Mouse (Mus musculus): ENCODE results near the gene Zfp131. TPM values are rescaled to one million over a fixed set of nuclear protein-coding genes. Genes with fewer than 3 reads are reported as not detected.

Gene Zfp131
- polyA plus RNA-seq, 3 experiments from 2014 or later, result 20.9 to 24.2 (median 21.7) TPM

- no peak for ATAC-seq
These were observed 36.1 kb downstream of the Zfp131 start for GRCm38 (mm10) chr13:119754635-119755020.

- ATAC-seq, result no peak
These were observed 36.6 kb downstream of the Zfp131 start for GRCm38 (mm10) chr13:119753859-119754634.

GRCm38 (mm10) chr13:119746930-119747329 is 43.8 kb downstream of the Zfp131 start:
- ATAC-seq, result no peak

GRCm38 (mm10) chr13:119743470-119743869 is 47.2 kb downstream of the Zfp131 start:
- ATAC-seq, result no peak

GRCm38 (mm10) chr13:119742711-119743415 is 47.8 kb downstream of the Zfp131 start:
- ATAC-seq, result no peak

- no peak for ATAC-seq
These were observed 49.1 kb downstream of the Zfp131 start for GRCm38 (mm10) chr13:119741390-119742237.

- ATAC-seq, result no peak
These were observed 59.2 kb downstream of the Zfp131 start for GRCm38 (mm10) chr13:119731448-119731847.

GRCm38 (mm10) chr13:119729406-119729805 is 61.3 kb downstream of the Zfp131 start:
- no peak for ATAC-seq

GRCm38 (mm10) chr13:119727608-119728387 is 62.9 kb downstream of the Zfp131 start:
- ATAC-seq, result no peak

- no peak for ATAC-seq
These were observed 66.1 kb downstream of the Zfp131 start for GRCm38 (mm10) chr13:119724541-119724940.

GRCm38 (mm10) chr13:119723368-119723767 is 67.3 kb downstream of the Zfp131 start:
- no peak for ATAC-seq

- no peak for ATAC-seq
These were observed 68.2 kb downstream of the Zfp131 start for GRCm38 (mm10) chr13:119722447-119722846.

- no peak for ATAC-seq
These were observed 74.6 kb downstream of the Zfp131 start for GRCm38 (mm10) chr13:119716105-119716504.

Other genes starting within 250 kb of the Zfp131 start
- gene Ccl28, start 167.1 kb downstream of the Zfp131 start, polyA plus RNA-seq (2017; shearing (Covaris generic)), result under 1 TPM in 1 of 3 experiments, not detected in 2; 0.20 TPM
- gene Hmgcs1, start 100.5 kb downstream of the Zfp131 start, polyA plus RNA-seq (2017; shearing (Covaris generic)), result 10 to 100 TPM; 33.6 to 46.6 (median 44.9) TPM
- under 1 TPM; 0.52 to 0.77 (median 0.68) TPM for gene Nim1k, start 35.0 kb downstream of the Zfp131 start, polyA plus RNA-seq (2017; shearing (Covaris generic))
- not detected for gene AF067063, start 39.3 kb upstream of the Zfp131 start, polyA plus RNA-seq (2017; shearing (Covaris generic))
- gene D13Ertd608e, start 45.1 kb upstream of the Zfp131 start, polyA plus RNA-seq (2017; shearing (Covaris generic)), result not detected
- not detected for gene Tcstv1, start 103.9 kb upstream of the Zfp131 start, polyA plus RNA-seq (2017; shearing (Covaris generic))
- not detected for gene Gm21761, start 138.4 kb upstream of the Zfp131 start, polyA plus RNA-seq (2017; shearing (Covaris generic))
- gene B020031M17Rik, start 159.9 kb upstream of the Zfp131 start, polyA plus RNA-seq (2017; shearing (Covaris generic)), result not detected
- gene Gm36079, start 236.1 kb upstream of the Zfp131 start, polyA plus RNA-seq (2017; shearing (Covaris generic)), result not detected